Mouse (Mus musculus): ENCODE measurements around the gene Ggps1. TPM values are rescaled to one million over a fixed set of nuclear protein-coding genes. Genes with fewer than 3 reads are reported as not detected.
A peak's percentile ranks its signal among the peaks of the same experiment; 100 is the strongest.

The Ggps1 gene
- polyA plus RNA-seq, 1 experiment from 2014 or later = 50.3 TPM

DNA sequence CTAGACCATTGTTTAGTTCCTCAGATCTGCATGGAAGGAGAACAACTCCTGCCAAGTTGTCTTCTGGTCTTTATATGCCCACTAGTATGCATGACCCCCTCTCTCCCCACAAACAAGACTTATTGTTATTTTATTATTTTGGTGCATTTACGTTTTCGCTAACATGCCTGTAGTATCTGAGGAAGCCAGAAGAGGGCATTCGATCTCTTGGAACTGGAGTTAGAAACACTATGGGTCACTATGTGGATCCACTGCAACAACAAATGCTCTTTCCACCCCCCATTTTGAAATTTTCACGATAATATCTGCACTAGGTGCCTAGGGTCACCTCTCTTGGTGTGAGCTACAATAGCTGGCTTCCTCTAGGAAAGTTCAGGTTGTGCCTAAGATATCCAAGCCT is 59.2 kb downstream of the Ggps1 start:
- Histone ChIP-seq H3K4me3 (ENCODE audit: low read depth, low read length) (no peak overlapping the region), H3K4me2 (no peak overlapping the region), H3K27ac (ENCODE audit: low read depth) (no peak overlapping the region), H3K4me1 (ENCODE audit: insufficient read depth) (no peaks in the 10 kb centered on the region), H3K36me3 (ENCODE audit: insufficient read depth) (peaks cover 63% of the 10 kb centered on the region), H3K27me3 (ENCODE audit: insufficient read depth, low read length) (no peaks in the 10 kb centered on the region), H3K9ac (no peak overlapping the region), H3K9me3 (ENCODE audit: low read depth, low read length) (no peaks in the 10 kb centered on the region)
- peak; percentile 44 for DNase-seq
- WGBS = 76% methylated on average over 4 of the region's 4 CpGs
- TF ChIP-seq CTCF (IDR thresholded peaks at IDR 0.05; ENCODE audit: low read depth) = peak; percentile 45; the same call in 1 of the 2 replicates
- no peak for ATAC-seq (ENCODE audit: insufficient read depth)

- Histone ChIP-seq H3K4me2 (no peak overlapping the region), H3K9ac (no peak overlapping the region), H3K9me3 (ENCODE audit: low read depth, low read length) (no peaks in the 10 kb centered on the region), H3K36me3 (ENCODE audit: insufficient read depth) (peaks cover 66% of the 10 kb centered on the region), H3K4me3 (ENCODE audit: low read depth, low read length) (no peak overlapping the region), H3K4me1 (ENCODE audit: insufficient read depth) (no peaks in the 10 kb centered on the region), H3K27me3 (ENCODE audit: insufficient read depth, low read length) (no peaks in the 10 kb centered on the region), H3K27ac (ENCODE audit: low read depth) (no peak overlapping the region)
- no peak for TF ChIP-seq CTCF (IDR thresholded peaks at IDR 0.05; ENCODE audit: low read depth)
- DNase-seq (peak; percentile 53), ATAC-seq (ENCODE audit: insufficient read depth) (peak; percentile 47; the same call in 1 of the 2 replicates)
- 52% methylated on average over 2 of the region's 2 CpGs for WGBS
These were observed 60.6 kb downstream of the Ggps1 start for GRCm38 (mm10) chr13:14002706-14003105.

Other genes starting within 250 kb of the Ggps1 start
- gene B3galnt2, start 109.0 kb downstream of the Ggps1 start, polyA plus RNA-seq (2014; fragmentation: Nextera tagmentation; extraction: Ambion mirVana) = 41.4 and 46.1 TPM in 2 replicates
- gene Tbce, start 23.9 kb downstream of the Ggps1 start, polyA plus RNA-seq (2014; fragmentation: Nextera tagmentation; extraction: Ambion mirVana) = 51.9 and 54.7 TPM in 2 replicates
- 61.3 and 61.9 TPM in 2 replicates for gene Arid4b, start 256 bp downstream of the Ggps1 start, polyA plus RNA-seq (2014; fragmentation: Nextera tagmentation; extraction: Ambion mirVana)

All from lung, embryonic 14.5 days (tissue).